Mouse (Mus musculus) MEL-GATA-1-ER (cell line): ENCODE data around the gene Cnga1.

Experiments used
- DNase-seq: peaks from one replicate; pipeline ENCODE4 v3.0.0-alpha.2; 2012; ENCODE audit warnings: low read depth; ENCODE audit errors: extremely low read depth

Gene Cnga1

DNA sequence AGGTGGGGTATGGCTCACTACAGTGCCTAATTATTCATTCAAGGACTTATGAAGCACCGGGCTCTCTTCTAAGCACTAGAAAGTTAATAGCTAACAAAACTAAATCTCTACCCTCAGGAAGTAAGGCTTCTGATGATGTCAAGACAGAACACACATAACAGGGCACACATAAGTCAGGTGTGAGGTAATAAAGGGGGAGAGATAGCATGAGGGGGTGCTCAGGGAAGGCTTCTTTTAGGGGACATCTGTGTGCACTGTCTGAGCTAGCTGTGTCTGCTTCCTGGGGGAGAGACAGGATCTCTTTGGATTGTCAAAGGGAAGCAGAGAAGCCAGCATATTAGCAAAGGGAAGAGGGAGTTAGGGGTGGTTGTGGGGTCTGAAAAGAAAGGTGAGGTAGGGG, at the start of gene Cnga1:
Gene Cnga1, minus strand, starts transcription at position 101 of the 400 bp plus-strand sequence.
- no peak for DNase-seq

GRCm38 (mm10) chr5:72690516-72690915, 46.4 kb upstream of the Cnga1 start:
- no peak for DNase-seq

DNA sequence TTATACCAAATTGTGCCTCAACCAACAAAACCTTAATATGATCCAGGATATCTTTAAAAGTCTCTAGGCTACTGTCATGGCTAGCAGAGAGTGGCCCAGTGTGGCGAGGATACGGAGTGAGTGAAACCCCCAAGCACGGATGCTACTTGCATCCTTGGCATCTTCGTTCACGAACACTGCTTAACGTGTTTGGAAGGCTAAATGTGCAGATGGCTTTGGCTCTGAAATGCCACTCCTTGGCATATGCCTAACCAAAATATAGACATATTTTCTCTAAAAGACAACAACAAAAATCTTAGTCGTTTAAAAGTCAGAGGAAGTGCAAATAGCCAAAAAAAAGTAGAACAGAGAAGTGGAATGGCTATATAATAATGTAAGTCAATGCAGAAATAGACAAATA, 45.5 kb upstream of the Cnga1 start:
- no peak for DNase-seq

- DNase-seq: no peak
Observed at GRCm38 (mm10) chr5:72681451-72681850, 37.4 kb upstream of the Cnga1 start.

- no peak for DNase-seq
Observed at GRCm38 (mm10) chr5:72674994-72675542, 31.0 kb upstream of the Cnga1 start.

DNA sequence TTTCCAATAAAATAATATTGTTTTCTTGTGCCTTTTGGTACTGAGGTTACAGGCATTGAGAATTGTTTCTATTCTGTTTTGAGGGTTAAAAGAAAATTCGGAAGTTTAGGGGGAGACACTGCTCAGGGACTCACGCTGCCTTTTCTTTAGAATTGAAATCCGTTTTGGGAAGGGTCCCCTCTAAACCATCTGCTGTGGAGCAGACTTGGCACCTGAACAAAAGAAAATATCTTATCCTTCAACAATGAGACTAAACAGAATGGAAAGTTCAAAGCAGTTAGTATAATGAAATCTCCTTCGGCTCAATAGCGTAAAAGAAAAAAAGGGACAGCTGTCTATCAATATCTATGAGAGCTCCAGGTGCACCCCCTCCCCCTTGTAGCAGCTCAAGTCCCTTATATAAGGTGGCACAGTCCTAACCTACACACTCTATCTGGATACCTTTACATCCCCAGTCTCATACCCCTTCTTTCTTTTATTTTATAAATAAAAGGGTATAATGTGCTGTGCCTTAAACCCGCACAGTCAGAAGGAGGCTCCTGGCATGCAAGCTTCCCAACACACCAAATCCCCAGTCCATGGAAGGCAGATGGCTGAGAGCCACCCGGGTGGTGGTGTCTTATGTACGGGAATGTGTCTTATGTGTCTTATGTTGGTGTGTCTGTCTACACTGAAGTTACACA, 27.1 kb upstream of the Cnga1 start:
- DNase-seq: no peak

DNA sequence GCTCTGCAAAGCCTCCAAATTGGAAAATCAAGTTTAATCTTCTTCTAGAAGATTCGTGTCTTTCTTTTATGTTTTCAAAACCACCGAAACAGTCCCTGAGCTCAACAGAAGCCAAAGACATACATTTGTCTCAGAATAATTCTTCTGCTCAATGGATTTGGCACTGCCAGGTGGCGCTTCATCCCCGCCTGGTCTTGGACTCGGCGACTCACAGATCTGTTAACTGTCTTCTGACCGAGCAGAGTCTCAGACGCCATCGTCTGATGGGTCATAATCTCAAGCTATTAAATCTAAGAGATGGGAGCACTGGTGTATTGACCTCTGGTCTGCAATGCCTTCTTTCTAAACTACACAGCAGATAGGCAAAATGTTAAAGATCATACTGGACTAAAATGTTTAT, 24.3 kb upstream of the Cnga1 start:
- no peak for DNase-seq

GRCm38 (mm10) chr5:72666428-72666827, 22.4 kb upstream of the Cnga1 start:
- no peak for DNase-seq

- peak; percentile 59 for DNase-seq
Observed at GRCm38 (mm10) chr5:72665281-72665680, 21.2 kb upstream of the Cnga1 start.

GRCm38 (mm10) chr5:72664854-72665253, 20.8 kb upstream of the Cnga1 start:
- no peak for DNase-seq

GRCm38 (mm10) chr5:72664126-72664525, 20.1 kb upstream of the Cnga1 start:
- no peak for DNase-seq

DNA sequence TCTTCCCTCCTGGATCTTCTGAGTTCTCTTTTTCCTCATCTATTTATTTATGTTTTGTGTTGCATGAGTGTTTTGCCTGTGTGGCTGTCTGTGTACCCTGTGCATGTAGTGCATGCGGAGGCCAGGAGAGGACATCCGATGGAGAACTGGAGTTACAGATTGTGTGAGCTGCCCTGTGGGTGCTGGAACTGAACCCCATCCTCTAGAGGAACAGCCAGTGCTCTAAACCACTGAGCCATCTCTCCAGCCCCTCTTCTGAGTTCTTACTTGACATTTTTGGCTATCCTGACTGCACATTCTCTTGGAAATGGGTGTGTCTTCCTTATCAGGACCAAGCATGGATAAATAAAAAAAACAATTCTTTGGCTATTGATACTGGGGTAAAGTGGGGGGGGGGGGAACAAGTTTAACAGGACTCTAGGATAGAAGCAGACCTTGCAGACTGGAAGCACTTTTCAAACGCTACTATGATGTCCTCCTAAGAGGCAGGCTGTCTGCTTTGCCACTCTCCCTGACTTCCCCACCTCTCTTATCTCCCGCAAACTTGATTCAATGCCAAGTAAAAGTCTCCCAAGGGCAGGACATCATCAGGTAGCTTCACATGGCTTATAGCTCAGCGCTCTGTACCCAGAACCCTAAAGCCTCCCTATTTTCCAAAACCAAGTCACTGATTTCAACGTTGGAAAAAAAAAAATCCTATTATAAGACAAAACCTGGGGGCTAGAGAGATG, 17.1 kb upstream of the Cnga1 start:
- DNase-seq: no peak

DNA sequence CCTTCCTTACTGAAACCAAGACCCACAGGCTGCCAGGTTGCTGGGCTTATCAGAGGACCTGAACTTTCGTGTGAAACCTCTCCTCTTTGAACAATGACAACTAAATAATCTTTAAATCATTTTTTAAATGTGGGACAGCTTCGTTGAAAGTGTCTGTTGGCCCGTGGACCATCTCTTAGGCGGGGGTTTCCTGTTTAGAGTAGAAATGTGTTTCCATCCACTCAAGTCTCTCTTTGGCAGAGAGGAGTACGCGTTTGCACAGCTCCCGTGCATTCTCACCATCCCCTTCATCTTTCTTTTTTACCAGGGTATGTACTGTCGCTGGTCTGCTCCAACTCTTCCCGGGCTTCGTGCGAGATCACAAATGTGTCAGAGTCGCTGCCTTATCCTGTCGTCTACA, 14.3 kb upstream of the Cnga1 start:
- no peak for DNase-seq

GRCm38 (mm10) chr5:72656270-72656791, 12.3 kb upstream of the Cnga1 start:
- DNase-seq: no peak

DNA sequence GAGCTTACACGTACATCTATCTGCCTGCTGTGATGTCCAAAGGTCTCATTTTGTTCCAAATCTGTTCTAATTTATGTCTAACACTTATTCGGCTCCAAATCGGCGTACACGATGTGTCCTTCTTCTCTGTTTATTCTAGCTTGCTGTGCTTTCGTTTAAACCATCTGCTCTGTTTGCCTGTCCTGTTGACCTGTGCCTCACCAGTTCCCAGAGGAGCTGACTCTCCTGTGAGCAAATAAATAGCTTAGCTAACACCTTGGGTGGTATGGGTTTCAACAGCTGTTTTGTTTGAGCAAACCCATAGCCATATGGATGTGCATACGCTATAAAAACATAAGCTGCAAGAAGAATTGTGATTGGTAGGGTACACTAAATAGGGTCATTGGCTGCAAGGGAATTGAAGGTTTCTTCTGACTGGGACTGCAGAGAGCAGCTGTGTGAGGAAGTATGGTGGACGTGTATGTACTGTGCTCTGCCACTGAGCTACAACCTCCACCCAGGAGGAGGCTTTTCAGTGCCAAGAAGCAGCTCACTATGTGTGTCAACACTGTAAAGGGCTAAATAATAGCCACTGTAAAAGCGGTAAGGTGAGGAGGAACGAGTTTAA, 9.1 kb upstream of the Cnga1 start:
- DNase-seq: no peak

GRCm38 (mm10) chr5:72648987-72649735, 5.1 kb upstream of the Cnga1 start:
- DNase-seq: no peak

- no peak for DNase-seq
Observed at GRCm38 (mm10) chr5:72647958-72648595, 4.0 kb upstream of the Cnga1 start.

DNA sequence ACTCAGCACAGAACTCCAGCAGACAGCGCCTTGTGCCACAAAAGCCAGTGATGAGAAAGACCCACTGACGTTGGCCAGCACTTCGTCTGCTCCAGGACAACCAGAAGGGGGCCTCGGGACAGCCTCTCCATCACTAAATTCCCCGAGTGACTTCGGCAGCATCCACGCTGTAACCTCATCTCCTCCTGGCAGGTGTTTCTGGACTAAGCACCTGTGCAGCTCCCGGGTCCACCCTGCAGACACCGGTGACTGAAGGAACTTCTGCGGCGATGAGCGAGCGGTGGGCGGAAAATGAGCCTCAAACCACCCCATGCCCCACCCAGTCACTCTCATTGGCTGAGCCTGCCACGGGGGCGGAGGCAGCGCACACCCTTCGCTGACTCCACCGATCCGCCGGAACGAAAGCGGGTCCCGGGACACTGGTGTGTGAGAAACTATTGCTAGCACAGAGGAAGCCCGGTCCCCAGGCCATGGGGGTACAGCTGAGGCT, 3.4 kb upstream of the Cnga1 start, which contains the start of gene Nipal1:
Gene Nipal1, plus strand, starts transcription at position 378 of the 490 bp plus-strand sequence.
- DNase-seq: peak; percentile 42

DNA sequence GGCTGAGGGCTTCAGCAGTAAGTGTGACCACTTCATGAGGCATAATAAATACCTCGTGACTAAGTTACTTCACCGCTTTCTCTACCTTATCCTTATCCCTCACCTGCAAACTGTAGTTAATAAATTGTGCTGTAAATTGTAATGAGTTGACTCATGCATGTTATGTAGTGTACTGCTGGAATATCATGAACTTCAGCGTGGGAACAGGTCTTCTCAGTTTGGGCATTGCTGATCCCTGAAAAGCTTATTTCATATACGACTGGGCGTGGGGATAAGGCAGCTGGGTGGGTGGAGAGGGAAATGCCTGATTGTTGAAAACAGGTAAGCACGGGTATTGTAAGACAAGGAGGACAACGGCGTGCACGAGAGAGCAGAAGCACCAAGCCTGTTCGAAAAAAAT, 2.9 kb upstream of the Cnga1 start:
- no peak for DNase-seq

- peak; percentile 39 for DNase-seq
Observed at GRCm38 (mm10) chr5:72646131-72646530, 2.1 kb upstream of the Cnga1 start.

DNA sequence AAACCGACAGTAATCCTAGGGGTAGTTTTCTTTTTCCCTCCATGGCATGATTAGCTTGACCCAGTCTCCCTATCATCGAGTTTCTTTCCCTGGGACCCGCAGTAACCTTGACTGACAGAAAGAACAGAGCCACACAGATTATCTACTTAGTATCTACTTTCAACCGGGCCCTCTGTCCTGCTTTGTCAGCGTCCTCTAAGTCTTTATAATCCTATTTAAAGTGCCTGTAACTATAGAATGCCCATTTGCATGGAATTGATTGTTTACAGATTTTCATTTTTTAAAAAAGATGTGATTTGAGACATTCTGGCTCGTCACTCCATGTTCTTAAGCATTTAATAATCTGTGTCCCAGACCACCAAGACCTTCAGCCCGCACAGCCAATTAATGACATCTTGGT, 420 bp downstream of the Cnga1 start:
- DNase-seq: no peak
